In the genomic region with DNA sequence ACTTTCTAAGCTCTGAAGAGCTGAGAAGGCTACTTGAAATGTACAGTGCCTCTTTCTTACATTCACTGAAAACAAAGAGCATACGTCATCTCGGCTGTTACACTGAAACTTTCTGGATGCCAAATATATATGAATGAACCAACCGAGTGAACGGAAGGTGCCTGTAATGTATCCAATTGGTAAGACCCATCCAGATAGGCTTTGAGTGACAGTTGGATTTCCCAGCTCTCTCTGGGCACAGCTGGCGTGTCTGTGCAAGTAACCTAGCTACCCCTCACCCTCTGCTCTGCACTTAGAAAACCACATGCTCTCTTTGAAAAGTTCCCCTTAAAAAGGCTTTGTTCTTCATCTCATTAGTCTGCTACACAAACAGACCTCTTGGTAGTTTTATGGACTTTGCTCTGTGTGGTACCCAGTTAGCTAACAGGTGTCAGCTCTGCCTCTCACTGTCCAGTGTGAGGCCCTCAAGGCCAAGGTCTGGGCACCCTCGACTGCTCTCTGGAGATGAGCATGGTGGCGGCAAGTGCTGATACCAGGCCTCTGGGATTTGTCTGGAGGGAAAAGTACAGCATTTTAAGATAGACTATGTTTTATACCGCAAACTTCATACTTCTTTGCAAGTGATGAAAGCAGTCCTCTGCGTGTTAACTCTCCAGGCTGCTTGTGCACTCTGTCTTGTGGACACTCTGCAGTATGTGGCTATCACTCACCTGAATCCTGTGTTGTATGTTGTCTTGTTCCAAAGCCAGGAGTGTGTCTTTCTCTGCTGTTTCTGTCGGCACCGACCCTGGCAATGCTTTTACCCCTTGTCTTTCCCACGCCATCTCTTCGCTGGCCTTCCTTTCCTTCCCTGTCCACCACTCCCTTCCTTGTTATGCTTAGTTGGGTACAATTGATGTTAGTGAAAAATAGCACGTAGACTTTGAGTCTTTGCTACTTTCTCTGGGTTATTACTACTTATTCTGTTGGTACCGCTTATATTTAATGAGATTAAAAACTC, we compare ENCODE assay signal across 18 mouse cellular contexts. TPM values are rescaled to one million over a fixed set of nuclear protein-coding genes. Genes with fewer than 3 reads are reported as not detected.
DNase-seq lines count a peak whose midpoint lies in the region; ATAC-seq and TF ChIP-seq lines count a peak whose summit lies in the region.
"Had no signal": no experiment of that assay in that cellular context is flagged by ENCODE, and none has a peak within 500 bp of the region (broad histone marks: within the 10 kb centered on the region; RNA-seq: fewer than 3 reads in every experiment).

No protein-coding gene starts in this region.

- DNase-seq in embryonic facial prominence, embryonic 14.5 days (ENCODE audit: low spot score) = peak; percentile 22
- DNase-seq in embryonic facial prominence, embryonic 10.5 days (ENCODE audit: low spot score) = no peak
- DNase-seq in kidney, postnatal 0 days (ENCODE audit: low spot score) = no peak
- peak; percentile 63 to 66 for DNase-seq in thymus, postnatal 10 days (ENCODE audit: low spot score in 2 of 2)
- DNase-seq in gastrocnemius, adult 18-20 months (ENCODE audit: low spot score) = no peak
- DNase-seq: adrenal gland, adult 8-10 months; cerebellum, postnatal 10 days; heart, adult 18-20 months; heart, postnatal 10 days; lung, postnatal 36 days; right cerebral cortex, postnatal 4 days had no signal

- TF ChIP-seq CTCF in kidney, postnatal 0 days (IDR thresholded peaks at IDR 0.05; ENCODE audit: low read depth) = no peak

- H3K4me1 ChIP-seq in embryonic facial prominence, embryonic 14.5 days (ENCODE audit: control insufficient read depth, insufficient read depth, low read length) = no peaks in the 10 kb centered on the region
- no peaks in the 10 kb centered on the region for H3K4me1 ChIP-seq in embryonic facial prominence, embryonic 10.5 days
- H3K4me1 ChIP-seq in kidney, postnatal 0 days (replicated peaks; ENCODE audit: insufficient read depth, low read length) = no peaks in the 10 kb centered on the region
- no peaks in the 10 kb centered on the region for H3K4me1 ChIP-seq in forebrain, embryonic 16.5 days (replicated peaks; ENCODE audit: control insufficient read depth, insufficient read depth, low read length)
- H3K4me1 ChIP-seq: forebrain, embryonic 10.5 days; limb, embryonic 15.5 days; midbrain, embryonic 13.5 days had no signal

- no peak overlapping the region for H3K4me2 ChIP-seq in embryonic facial prominence, embryonic 14.5 days (ENCODE audit: low read depth, low read length)
- H3K4me2 ChIP-seq in kidney, postnatal 0 days (ENCODE audit: low read length) = no peak overlapping the region
- no peak overlapping the region for H3K4me2 ChIP-seq in forebrain, embryonic 16.5 days (ENCODE audit: low read length)
- H3K4me2 ChIP-seq: limb, embryonic 15.5 days; midbrain, embryonic 13.5 days had no signal

- no peak for ATAC-seq in embryonic facial prominence, embryonic 14.5 days (ENCODE audit: low read depth)
- ATAC-seq in activated CD4-positive, CD25-positive, alpha-beta regulatory T cell, adult 4 months = peak; percentile 32
- peak; percentile 66; the same call in 1 of the 2 replicates for ATAC-seq in kidney, postnatal 0 days (replicated peaks; ENCODE audit: low FRiP score, low read depth)
- no peak for ATAC-seq in forebrain, embryonic 16.5 days
- ATAC-seq in inflammation-experienced regulatory T-cells, adult 6 months = no peak
- ATAC-seq: hindbrain, embryonic 16.5 days; midbrain, embryonic 13.5 days had no signal

- H3K9ac ChIP-seq in embryonic facial prominence, embryonic 14.5 days (ENCODE audit: low read depth, low read length) = no peak overlapping the region
- no peak overlapping the region for H3K9ac ChIP-seq in kidney, postnatal 0 days (ENCODE audit: low read depth, low read length)
- no peak overlapping the region for H3K9ac ChIP-seq in forebrain, embryonic 16.5 days (replicated peaks; ENCODE audit: low read depth, low read length)
- H3K9ac ChIP-seq: limb, embryonic 15.5 days; midbrain, embryonic 13.5 days had no signal

- H3K9me3 ChIP-seq in embryonic facial prominence, embryonic 14.5 days (ENCODE audit: control insufficient read depth, low read length) = no peaks in the 10 kb centered on the region
- H3K9me3 ChIP-seq in embryonic facial prominence, embryonic 10.5 days = no peaks in the 10 kb centered on the region
- no peaks in the 10 kb centered on the region for H3K9me3 ChIP-seq in kidney, postnatal 0 days (replicated peaks; ENCODE audit: low read length)
- no peaks in the 10 kb centered on the region for H3K9me3 ChIP-seq in forebrain, embryonic 16.5 days (ENCODE audit: control insufficient read depth, low read length)
- H3K9me3 ChIP-seq: forebrain, embryonic 10.5 days; limb, embryonic 15.5 days; midbrain, embryonic 13.5 days had no signal

- no peak overlapping the region for H3K4me3 ChIP-seq in embryonic facial prominence, embryonic 14.5 days (ENCODE audit: low read depth, low read length)
- no peak overlapping the region for H3K4me3 ChIP-seq in embryonic facial prominence, embryonic 10.5 days
- no peak overlapping the region for H3K4me3 ChIP-seq in kidney, postnatal 0 days (replicated peaks; ENCODE audit: low read depth, low read length)
- no peak overlapping the region for H3K4me3 ChIP-seq in forebrain, embryonic 16.5 days (replicated peaks; ENCODE audit: low read length)
- H3K4me3 ChIP-seq: forebrain, embryonic 10.5 days; limb, embryonic 15.5 days; midbrain, embryonic 13.5 days had no signal

- no peaks in the 10 kb centered on the region for H3K27me3 ChIP-seq in embryonic facial prominence, embryonic 14.5 days (replicated peaks; ENCODE audit: control insufficient read depth, insufficient read depth, low read length)
- H3K27me3 ChIP-seq in embryonic facial prominence, embryonic 10.5 days (replicated peaks; ENCODE audit: low read depth, poor library complexity, severe bottlenecking) = no peaks in the 10 kb centered on the region
- H3K27me3 ChIP-seq in kidney, postnatal 0 days (ENCODE audit: insufficient read depth, low read length) = no peaks in the 10 kb centered on the region
- H3K27me3 ChIP-seq in forebrain, embryonic 16.5 days (replicated peaks; ENCODE audit: control insufficient read depth, insufficient read depth, low read length) = no peaks in the 10 kb centered on the region
- H3K27me3 ChIP-seq: limb, embryonic 15.5 days; midbrain, embryonic 13.5 days had no signal

- no peak overlapping the region for H3K27ac ChIP-seq in embryonic facial prominence, embryonic 14.5 days (replicated peaks; ENCODE audit: low read depth, low read length)
- no peak overlapping the region for H3K27ac ChIP-seq in embryonic facial prominence, embryonic 10.5 days (replicated peaks)
- H3K27ac ChIP-seq in kidney, postnatal 0 days = no peak overlapping the region; the same call in 1 of the 2 replicates
- H3K27ac ChIP-seq in forebrain, embryonic 16.5 days (ENCODE audit: low read length) = no peak overlapping the region
- H3K27ac ChIP-seq: forebrain, embryonic 10.5 days; limb, embryonic 15.5 days; midbrain, embryonic 13.5 days had no signal

- WGBS in embryonic facial prominence, embryonic 14.5 days = 90% methylated on average over 15 of the region's 15 CpGs
- WGBS in embryonic facial prominence, embryonic 10.5 days = 93% methylated on average over 15 of the region's 15 CpGs
- WGBS in kidney, postnatal 0 days = 86% methylated on average over 15 of the region's 15 CpGs
- 79% methylated on average over 15 of the region's 15 CpGs for WGBS in forebrain, embryonic 16.5 days

- no peaks in the 10 kb centered on the region for H3K36me3 ChIP-seq in embryonic facial prominence, embryonic 14.5 days (ENCODE audit: control insufficient read depth, insufficient read depth, low read length)
- H3K36me3 ChIP-seq in embryonic facial prominence, embryonic 10.5 days (replicated peaks) = no peaks in the 10 kb centered on the region
- H3K36me3 ChIP-seq in kidney, postnatal 0 days (ENCODE audit: insufficient read depth, low read length) = no peaks in the 10 kb centered on the region
- no peaks in the 10 kb centered on the region for H3K36me3 ChIP-seq in forebrain, embryonic 16.5 days (ENCODE audit: control insufficient read depth, insufficient read depth)
- H3K36me3 ChIP-seq: forebrain, embryonic 10.5 days; limb, embryonic 15.5 days; midbrain, embryonic 13.5 days had no signal

RNA-seq across cellular contexts. Expression of a gene that starts 54.2 kb away (rescaled TPM):
- polyA plus RNA-seq in embryonic facial prominence, embryonic 14.5 days (2014; fragmentation: Nextera tagmentation; extraction: Ambion mirVana) = 113 and 127 TPM in 2 replicates
- 175 and 177 TPM in 2 replicates for polyA plus RNA-seq in embryonic facial prominence, embryonic 10.5 days (2016; fragmentation: Nextera tagmentation; extraction: Ambion mirVana)
- 100 to 1,000 TPM; 156 to 168 TPM for polyA plus RNA-seq in activated CD4-positive, CD25-positive, alpha-beta regulatory T cell, adult 4 months (2017; shearing (Covaris generic))
- 83.9 and 88.3 TPM in 2 replicates for polyA plus RNA-seq in kidney, postnatal 0 days (2015; fragmentation: Nextera tagmentation; extraction: Ambion mirVana)
- polyA plus RNA-seq in forebrain, embryonic 16.5 days (2015; fragmentation: Nextera tagmentation; extraction: Ambion mirVana) = 139 and 147 TPM in 2 replicates
- 100 to 1,000 TPM; 132 to 233 (median 189) TPM for polyA plus RNA-seq in inflammation-experienced regulatory T-cells, adult 6 months (2017; shearing (Covaris generic))
- total RNA-seq in gastrocnemius, adult 18-20 months (2021) = 10 to 100 TPM; 41.9 to 48.6 TPM

Comparison
In these comparisons a context has a peak if more than half of its experiments do, and no peak if none do; other contexts are left out.
1. DNase-seq: peak in embryonic facial prominence, embryonic 14.5 days (single experiment) and thymus, postnatal 10 days (2 of 2); none in embryonic facial prominence, embryonic 10.5 days (single experiment), kidney, postnatal 0 days (single experiment) and gastrocnemius, adult 18-20 months (single experiment).
2. ATAC-seq: peak in activated CD4-positive, CD25-positive, alpha-beta regulatory T cell, adult 4 months (single experiment) and kidney, postnatal 0 days (single experiment); none in embryonic facial prominence, embryonic 14.5 days (single experiment), forebrain, embryonic 16.5 days (single experiment) and inflammation-experienced regulatory T-cells, adult 6 months (single experiment).